Mouse (Mus musculus) midbrain, embryonic 10.5 days (tissue): ENCODE measurements around the gene Ddr1. TPM values are rescaled to one million over a fixed set of nuclear protein-coding genes. Genes with fewer than 3 reads are reported as not detected.

Experiments used
- DNase-seq: peaks from one replicate; pipeline ENCODE4 v3.0.0-alpha.2; 2017; ENCODE audit warnings: low spot score
- H3K27ac ChIP-seq: fragments of 300-500 bp; sonication (generic); replicated peaks from 2 replicates; pipeline ENCODE4 v1.5.1; 2016; ENCODE audit warnings: mild to moderate bottlenecking
- H3K27me3 ChIP-seq: fragments of 300-500 bp; sonication (generic); 2 replicates; pipeline ENCODE4 v1.6.1; 2016; ENCODE audit warnings: low read depth, mild to moderate bottlenecking; ENCODE audit not compliant: poor library complexity, severe bottlenecking
- H3K36me3 ChIP-seq: fragments of 300-500 bp; sonication (generic); 2 replicates; pipeline ENCODE4 v1.6.1; 2016; ENCODE audit warnings: mild to moderate bottlenecking, moderate library complexity
- H3K4me1 ChIP-seq: fragments of 300-500 bp; sonication (generic); 2 replicates; pipeline ENCODE4 v1.6.1; 2016
- H3K4me3 ChIP-seq: fragments of 300-500 bp; sonication (generic); 2 replicates; pipeline ENCODE4 v1.5.1; 2016; ENCODE audit warnings: mild to moderate bottlenecking, moderate library complexity
- H3K9me3 ChIP-seq: fragments of 300-500 bp; sonication (generic); replicated peaks from 2 replicates; pipeline ENCODE4 v1.6.1; 2016; ENCODE audit warnings: mild to moderate bottlenecking
- WGBS: fragments of 180-500 bp; shearing (Covaris S2); methylation state at CpG from one replicate; pipeline ENCODE4 v1.1.7; 2016; 5-methylcytosine and 5-hydroxymethylcytosine counted together
- polyA plus RNA-seq: library from polyadenylated mRNA; unstranded; fragments of >200 nt; fragmentation: Nextera tagmentation; extraction: Ambion mirVana; gene quantifications from 2 replicates; pipeline ENCODE4 v1.2.1, GENCODE M21; 2016

Gene Ddr1
- polyA plus RNA-seq, 1 experiment from 2014 or later, result 142 TPM

GRCm38 (mm10) chr17:35673416-35674035 is 30.9 kb downstream of the Ddr1 start, which contains the start of gene Gtf2h4:
Gene Gtf2h4, minus strand, starts transcription at chr17:35673739.
- DNase-seq, result peak; percentile 82
- peak within 1 kb of the TSS; percentile 84 for H3K27ac ChIP-seq
- H3K4me3 ChIP-seq, result peak within 1 kb of the TSS; percentile 83
- no peaks in the 10 kb centered on the region for H3K27me3 ChIP-seq
- 4% methylated on average over 23 of the region's 23 CpGs for WGBS
- peaks cover 13% of the 10 kb centered on the region for H3K4me1 ChIP-seq
- no peaks in the 10 kb centered on the region for H3K9me3 ChIP-seq
- H3K36me3 ChIP-seq, result peaks cover 25% of the 10 kb centered on the region

- H3K36me3 ChIP-seq, result peaks cover 25% of the 10 kb centered on the region
- peak overlapping the region; percentile 83 for H3K4me3 ChIP-seq
- H3K4me1 ChIP-seq, result peaks cover 21% of the 10 kb centered on the region
- no peak for DNase-seq
- H3K27ac ChIP-seq, result no peak overlapping the region
- no peaks in the 10 kb centered on the region for H3K9me3 ChIP-seq
- 94% methylated on average over 6 of the region's 6 CpGs for WGBS
- H3K27me3 ChIP-seq, result no peaks in the 10 kb centered on the region
These were observed 31.9 kb downstream of the Ddr1 start for GRCm38 (mm10) chr17:35672527-35672926.

GRCm38 (mm10) chr17:35671846-35672245 is 32.6 kb downstream of the Ddr1 start:
- Histone ChIP-seq H3K27ac (no peak overlapping the region), H3K4me3 (no peak overlapping the region), H3K36me3 (peaks cover 25% of the 10 kb centered on the region), H3K27me3 (no peaks in the 10 kb centered on the region), H3K9me3 (no peaks in the 10 kb centered on the region), H3K4me1 (peaks cover 27% of the 10 kb centered on the region)
- 90% methylated on average over 6 of the region's 6 CpGs for WGBS
- no peak for DNase-seq

GRCm38 (mm10) chr17:35669731-35670130 is 34.7 kb downstream of the Ddr1 start:
- Histone ChIP-seq H3K9me3 (no peaks in the 10 kb centered on the region), H3K27me3 (no peaks in the 10 kb centered on the region), H3K4me1 (peaks cover 38% of the 10 kb centered on the region), H3K4me3 (no peak overlapping the region), H3K27ac (no peak overlapping the region), H3K36me3 (peaks cover 35% of the 10 kb centered on the region)
- WGBS, result 96% methylated on average over 9 of the region's 9 CpGs
- no peak for DNase-seq

GRCm38 (mm10) chr17:35667334-35668065 is 36.9 kb downstream of the Ddr1 start, which contains the start of gene Vars2:
Gene Vars2, minus strand, starts transcription at chr17:35667592.
- peak; percentile 96 for DNase-seq
- under 1% methylated on average over 61 of the region's 61 CpGs for WGBS
- Histone ChIP-seq H3K36me3 (peaks cover 55% of the 10 kb centered on the region), H3K4me3 (peak within 1 kb of the TSS; percentile 75), H3K9me3 (no peaks in the 10 kb centered on the region), H3K4me1 (peaks cover 26% of the 10 kb centered on the region), H3K27ac (peak within 1 kb of the TSS; percentile 90), H3K27me3 (no peaks in the 10 kb centered on the region)

- H3K36me3 ChIP-seq, result peaks cover 58% of the 10 kb centered on the region
- peak overlapping the region; percentile 90 for H3K27ac ChIP-seq
- peak overlapping the region; percentile 75 for H3K4me3 ChIP-seq
- no peak for DNase-seq
- no peaks in the 10 kb centered on the region for H3K27me3 ChIP-seq
- H3K4me1 ChIP-seq, result peaks cover 25% of the 10 kb centered on the region
- no peaks in the 10 kb centered on the region for H3K9me3 ChIP-seq
- WGBS, result 4% methylated on average over 13 of the region's 13 CpGs
These were observed 37.6 kb downstream of the Ddr1 start for GRCm38 (mm10) chr17:35666851-35667256.

- Histone ChIP-seq H3K36me3 (peaks cover 64% of the 10 kb centered on the region), H3K4me1 (peaks cover 25% of the 10 kb centered on the region), H3K27ac (no peak overlapping the region), H3K9me3 (no peaks in the 10 kb centered on the region), H3K27me3 (no peaks in the 10 kb centered on the region), H3K4me3 (peak overlapping the region; percentile 26)
- 84% methylated on average over 17 of the region's 17 CpGs for WGBS
- no peak for DNase-seq
These were observed 38.4 kb downstream of the Ddr1 start for GRCm38 (mm10) chr17:35665957-35666515.

- Histone ChIP-seq H3K4me1 (peaks cover 13% of the 10 kb centered on the region), H3K4me3 (no peak overlapping the region), H3K9me3 (no peaks in the 10 kb centered on the region), H3K27me3 (no peaks in the 10 kb centered on the region), H3K36me3 (peaks cover 39% of the 10 kb centered on the region), H3K27ac (no peak overlapping the region)
- no peak for DNase-seq
- WGBS, result 88% methylated on average over 2 of the region's 2 CpGs
These were observed 51.3 kb downstream of the Ddr1 start for GRCm38 (mm10) chr17:35653086-35653485.

GRCm38 (mm10) chr17:35649429-35649828 is 55.0 kb downstream of the Ddr1 start:
- no peak for DNase-seq
- Histone ChIP-seq H3K36me3 (peaks cover 3% of the 10 kb centered on the region; the same call in 1 of the 2 replicates), H3K4me3 (no peak overlapping the region), H3K27me3 (no peaks in the 10 kb centered on the region), H3K4me1 (no peaks in the 10 kb centered on the region; the same call in 1 of the 2 replicates), H3K27ac (no peak overlapping the region), H3K9me3 (no peaks in the 10 kb centered on the region)
- WGBS, result 80% methylated on average over 2 of the region's 2 CpGs

GRCm38 (mm10) chr17:35643609-35644236 is 60.7 kb downstream of the Ddr1 start, which contains the start of gene Mucl3:
Gene Mucl3, minus strand, starts transcription at chr17:35643695.
- no peak within 1 kb of the TSS for H3K4me3 ChIP-seq
- no peaks in the 10 kb centered on the region for H3K4me1 ChIP-seq
- DNase-seq, result no peak
- no peak within 1 kb of the TSS for H3K27ac ChIP-seq
- WGBS, result 77% methylated on average over 13 of the region's 13 CpGs
- no peaks in the 10 kb centered on the region for H3K9me3 ChIP-seq
- no peaks in the 10 kb centered on the region for H3K36me3 ChIP-seq
- H3K27me3 ChIP-seq, result no peaks in the 10 kb centered on the region

- WGBS, result 88% methylated on average over 6 of the region's 6 CpGs
- Histone ChIP-seq H3K27ac (no peak overlapping the region), H3K27me3 (peaks cover 10% of the 10 kb centered on the region), H3K4me1 (peaks cover 7% of the 10 kb centered on the region; the same call in 1 of the 2 replicates), H3K36me3 (no peaks in the 10 kb centered on the region), H3K9me3 (no peaks in the 10 kb centered on the region), H3K4me3 (no peak overlapping the region)
- DNase-seq, result no peak
These were observed 65.1 kb downstream of the Ddr1 start for GRCm38 (mm10) chr17:35639352-35639751.

- Histone ChIP-seq H3K4me3 (peak overlapping the region; percentile 25), H3K27me3 (peaks cover 10% of the 10 kb centered on the region), H3K9me3 (no peaks in the 10 kb centered on the region), H3K27ac (no peak overlapping the region), H3K36me3 (no peaks in the 10 kb centered on the region), H3K4me1 (peaks cover 13% of the 10 kb centered on the region)
- DNase-seq, result peak; percentile 47
- WGBS, result 33% methylated on average over 14 of the region's 14 CpGs
These were observed 65.8 kb downstream of the Ddr1 start for GRCm38 (mm10) chr17:35638475-35639190.
